Mouse (Mus musculus): ENCODE measurements around the gene Nt5dc1. TPM values are rescaled to one million over a fixed set of nuclear protein-coding genes. Genes with fewer than 3 reads are reported as not detected.

Gene Nt5dc1
- polyA plus RNA-seq, 1 experiment from 2014 or later, result 5.0 TPM

DNA sequence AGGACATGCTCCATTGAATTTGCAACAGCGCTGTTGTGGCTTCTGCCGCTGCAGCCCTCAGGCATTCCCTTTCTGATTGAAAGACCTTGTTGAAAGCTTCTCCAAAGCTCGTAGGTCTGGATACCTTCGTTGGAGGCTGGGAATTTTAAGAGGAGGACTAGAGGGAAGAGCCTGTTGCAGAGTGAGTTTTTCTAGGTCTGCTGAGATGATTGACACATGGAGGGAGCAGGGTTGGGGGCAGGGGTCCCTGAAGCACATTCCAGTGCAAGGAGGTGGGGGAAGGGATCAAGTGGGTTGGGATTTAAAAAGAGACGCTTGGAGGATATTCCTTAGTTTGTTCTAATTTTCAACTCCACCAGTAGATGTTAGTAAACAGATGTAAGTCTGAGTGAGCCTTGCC is 118.0 kb downstream of the Nt5dc1 start:
- no peaks in the 10 kb centered on the region for H3K9me3 ChIP-seq
- H3K27me3 ChIP-seq (ENCODE audit: insufficient read depth, poor library complexity, severe bottlenecking), result no peaks in the 10 kb centered on the region
- H3K4me1 ChIP-seq (replicated peaks), result peaks cover 48% of the 10 kb centered on the region
- peak; percentile 53 for DNase-seq (ENCODE audit: low spot score)
- H3K36me3 ChIP-seq, result no peaks in the 10 kb centered on the region
- peak overlapping the region; percentile 85 for H3K27ac ChIP-seq
- peak overlapping the region; percentile 84 for H3K4me3 ChIP-seq
- WGBS, result 9% methylated on average over 5 of the region's 5 CpGs

DNA sequence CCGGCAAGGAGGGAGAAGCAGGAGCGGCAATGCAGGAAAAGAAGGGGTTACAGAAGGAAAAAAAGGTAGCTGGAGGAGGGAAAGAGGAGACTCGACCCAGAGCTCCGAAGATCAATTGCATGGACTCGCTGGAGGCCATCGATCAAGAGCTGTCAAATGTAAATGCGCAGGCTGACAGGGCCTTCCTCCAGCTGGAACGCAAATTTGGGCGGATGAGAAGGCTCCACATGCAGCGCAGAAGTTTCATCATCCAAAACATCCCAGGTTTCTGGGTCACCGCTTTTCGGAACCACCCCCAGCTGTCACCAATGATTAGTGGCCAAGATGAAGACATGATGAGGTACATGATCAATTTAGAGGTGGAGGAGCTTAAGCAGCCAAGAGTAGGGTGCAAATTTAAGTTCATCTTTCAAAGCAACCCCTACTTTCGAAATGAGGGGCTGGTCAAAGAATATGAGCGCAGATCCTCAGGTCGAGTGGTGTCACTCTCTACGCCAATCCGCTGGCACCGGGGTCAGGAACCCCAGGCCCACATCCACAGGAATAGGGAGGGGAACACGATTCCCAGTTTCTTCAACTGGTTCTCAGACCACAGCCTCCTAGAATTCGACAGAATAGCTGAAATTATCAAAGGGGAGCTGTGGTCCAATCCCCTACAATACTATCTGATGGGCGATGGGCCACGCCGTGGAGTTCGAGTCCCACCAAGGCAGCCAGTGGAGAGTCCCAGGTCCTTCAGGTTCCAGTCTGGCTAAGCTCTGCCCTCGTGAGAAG is 120.2 kb downstream of the Nt5dc1 start:
- H3K27me3 ChIP-seq (ENCODE audit: insufficient read depth, poor library complexity, severe bottlenecking), result no peaks in the 10 kb centered on the region
- H3K27ac ChIP-seq, result peak overlapping the region; percentile 93
- DNase-seq (ENCODE audit: low spot score), result no peak
- peaks cover 48% of the 10 kb centered on the region for H3K4me1 ChIP-seq (replicated peaks)
- peak overlapping the region; percentile 84 for H3K4me3 ChIP-seq
- H3K9me3 ChIP-seq, result no peaks in the 10 kb centered on the region
- 44% methylated on average over 25 of the region's 25 CpGs for WGBS
- H3K36me3 ChIP-seq, result no peaks in the 10 kb centered on the region

DNA sequence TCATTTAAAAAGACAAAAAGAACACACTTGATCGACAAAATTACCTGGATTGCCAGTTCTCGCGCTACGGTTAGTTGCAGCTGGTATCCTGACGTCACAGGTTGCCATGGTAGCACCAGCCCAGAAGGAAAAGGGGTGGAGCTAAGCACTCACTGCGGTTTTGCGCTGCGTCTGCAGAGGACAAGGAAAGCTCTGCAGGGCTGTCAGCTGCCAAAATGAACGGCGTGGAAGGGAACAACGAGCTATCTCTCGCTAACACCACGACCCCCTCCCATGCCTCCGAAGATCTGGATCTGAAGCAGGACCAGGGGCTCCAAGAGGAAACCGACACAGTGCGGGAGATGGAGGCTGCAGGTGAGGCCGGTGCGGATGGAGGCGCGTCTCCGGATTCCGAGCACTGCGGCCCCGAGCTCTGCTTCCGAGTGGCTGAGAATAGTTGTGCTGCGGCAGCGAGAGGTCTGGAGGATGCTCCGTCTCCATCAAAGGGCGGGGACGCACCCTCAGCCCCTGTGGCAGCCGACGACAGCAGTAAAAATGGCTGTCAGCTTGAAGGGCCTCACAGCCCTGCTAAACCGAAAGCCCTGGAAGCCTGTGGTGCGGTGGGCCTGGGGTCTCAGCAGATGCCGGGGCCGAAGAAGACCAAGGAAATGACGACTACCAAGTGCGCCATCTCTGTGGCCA is 120.9 kb downstream of the Nt5dc1 start, which contains the start of gene Tspyl4:
Gene Tspyl4 (plus strand): TSS at position 144 of the 681 bp plus-strand sequence.
- Histone ChIP-seq H3K36me3 (no peaks in the 10 kb centered on the region), H3K9me3 (no peaks in the 10 kb centered on the region), H3K4me1 (replicated peaks) (peaks cover 48% of the 10 kb centered on the region), H3K4me3 (peak within 1 kb of the TSS; percentile 84), H3K27me3 (ENCODE audit: insufficient read depth, poor library complexity, severe bottlenecking) (no peaks in the 10 kb centered on the region), H3K27ac (peak within 1 kb of the TSS; percentile 93)
- WGBS, result under 1% methylated on average over 38 of the region's 38 CpGs
- peak; percentile 93 for DNase-seq (ENCODE audit: low spot score)

DNA sequence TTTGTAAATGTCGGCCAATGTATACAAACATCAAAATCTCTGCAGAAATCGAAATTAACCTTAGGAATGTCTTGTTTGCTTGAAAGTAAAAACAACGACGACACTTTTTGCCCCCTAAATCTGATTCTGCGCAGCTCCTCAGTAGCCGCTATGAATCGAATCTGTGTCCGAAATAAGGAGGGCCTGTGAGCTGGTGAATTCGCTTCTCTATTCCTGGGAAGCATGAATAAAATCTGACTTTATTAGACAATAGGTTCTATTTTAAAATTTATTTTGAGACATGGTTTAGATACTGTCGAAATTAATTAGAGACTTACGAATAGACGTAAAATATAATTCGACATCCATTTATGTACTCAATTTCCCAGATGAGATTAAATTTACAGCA is 121.4 kb downstream of the Nt5dc1 start:
- Histone ChIP-seq H3K27ac (peak overlapping the region; percentile 93), H3K36me3 (no peaks in the 10 kb centered on the region), H3K9me3 (no peaks in the 10 kb centered on the region), H3K4me3 (peak overlapping the region; percentile 84), H3K4me1 (replicated peaks) (peaks cover 48% of the 10 kb centered on the region), H3K27me3 (ENCODE audit: insufficient read depth, poor library complexity, severe bottlenecking) (no peaks in the 10 kb centered on the region)
- no peak for DNase-seq (ENCODE audit: low spot score)
- 4% methylated on average over 13 of the region's 13 CpGs for WGBS

DNA sequence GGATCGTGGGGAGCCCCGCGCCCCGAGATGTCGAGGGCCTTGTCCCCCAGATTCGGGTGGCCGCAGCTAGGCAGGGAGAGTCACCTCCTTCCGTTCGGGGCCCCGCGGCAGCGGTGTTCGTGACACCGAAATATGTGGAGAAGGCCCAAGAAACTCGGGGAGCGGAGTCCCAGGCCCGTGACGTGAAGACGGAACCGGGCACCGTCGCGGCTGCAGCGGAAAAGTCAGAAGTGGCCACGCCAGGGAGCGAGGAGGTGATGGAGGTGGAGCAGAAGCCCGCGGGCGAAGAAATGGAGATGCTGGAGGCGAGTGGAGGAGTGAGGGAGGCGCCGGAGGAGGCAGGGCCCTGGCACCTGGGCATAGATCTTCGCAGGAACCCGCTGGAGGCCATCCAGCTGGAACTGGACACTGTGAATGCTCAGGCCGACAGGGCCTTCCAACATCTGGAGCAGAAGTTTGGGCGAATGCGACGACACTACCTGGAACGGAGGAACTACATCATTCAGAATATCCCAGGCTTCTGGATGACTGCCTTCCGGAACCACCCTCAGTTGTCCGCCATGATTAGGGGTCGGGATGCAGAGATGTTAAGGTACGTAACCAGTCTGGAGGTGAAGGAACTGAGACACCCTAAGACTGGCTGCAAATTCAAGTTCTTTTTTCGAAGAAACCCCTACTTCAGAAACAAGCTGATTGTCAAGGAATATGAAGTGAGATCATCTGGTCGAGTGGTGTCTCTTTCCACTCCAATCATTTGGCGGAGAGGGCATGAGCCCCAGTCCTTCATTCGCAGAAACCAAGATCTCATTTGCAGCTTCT is 135.7 kb downstream of the Nt5dc1 start:
- Histone ChIP-seq H3K9me3 (no peaks in the 10 kb centered on the region), H3K36me3 (peaks cover 16% of the 10 kb centered on the region), H3K4me1 (replicated peaks) (peaks cover 25% of the 10 kb centered on the region), H3K27me3 (ENCODE audit: insufficient read depth, poor library complexity, severe bottlenecking) (no peaks in the 10 kb centered on the region), H3K4me3 (peak overlapping the region; percentile 94), H3K27ac (peak overlapping the region; percentile 94)
- DNase-seq (ENCODE audit: low spot score), result peak; percentile 53
- 4% methylated on average over 47 of the region's 47 CpGs for WGBS

GRCm38 (mm10) chr10:34281962-34282388 is 136.4 kb downstream of the Nt5dc1 start, which contains the start of gene Tspyl1:
TSS of gene Tspyl1 (plus strand) at chr10:34282190.
- no peaks in the 10 kb centered on the region for H3K9me3 ChIP-seq

DNA sequence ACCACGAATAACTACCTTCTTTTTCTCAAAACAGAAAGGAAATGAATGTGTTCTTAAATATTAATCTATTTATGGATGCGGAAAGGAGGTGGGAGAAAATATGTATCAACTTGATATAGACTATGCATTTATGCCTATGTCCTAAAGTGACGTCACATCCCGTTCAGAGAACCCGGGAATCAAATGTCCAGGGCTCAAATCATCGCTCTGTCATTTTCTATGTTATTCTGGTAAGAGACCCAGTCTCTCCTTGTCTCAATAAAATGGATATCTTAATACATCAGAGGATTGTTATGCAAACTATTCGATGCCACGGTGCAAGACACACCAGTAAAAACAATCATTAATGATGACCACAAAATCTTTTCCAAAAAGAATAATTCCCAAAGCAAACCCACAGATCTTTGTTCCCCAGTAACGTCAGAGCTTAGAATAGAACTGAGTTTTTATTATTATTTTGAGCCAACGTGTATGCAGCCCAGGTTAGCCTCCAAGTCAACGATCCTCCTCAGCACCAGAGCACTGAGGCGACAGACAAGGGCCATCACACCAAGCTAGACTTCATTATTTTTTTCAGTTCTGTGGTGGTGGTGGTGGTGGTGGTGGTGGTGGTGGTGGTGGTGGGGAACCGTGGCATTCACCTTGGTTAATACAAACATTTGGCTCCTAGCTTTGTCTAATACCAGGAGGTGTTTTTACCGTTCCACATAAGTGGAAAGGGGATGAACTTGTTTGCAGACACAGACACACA is 137.0 kb downstream of the Nt5dc1 start:
- peak overlapping the region; percentile 94 for H3K4me3 ChIP-seq
- no peaks in the 10 kb centered on the region for H3K27me3 ChIP-seq (ENCODE audit: insufficient read depth, poor library complexity, severe bottlenecking)
- peak overlapping the region; percentile 94 for H3K27ac ChIP-seq
- peaks cover 8% of the 10 kb centered on the region for H3K36me3 ChIP-seq
- 22% methylated on average over 14 of the region's 14 CpGs for WGBS
- H3K9me3 ChIP-seq, result no peaks in the 10 kb centered on the region
- DNase-seq (ENCODE audit: low spot score), result no peak
- peaks cover 25% of the 10 kb centered on the region for H3K4me1 ChIP-seq (replicated peaks)

More at GRCm38 (mm10) chr10:34281962-34282388, 136.4 kb downstream of the Nt5dc1 start, which contains the start of gene Tspyl1:
- Histone ChIP-seq H3K36me3 (peaks cover 9% of the 10 kb centered on the region), H3K4me3 (peak within 1 kb of the TSS; percentile 94), H3K27ac (peak within 1 kb of the TSS; percentile 94), H3K27me3 (ENCODE audit: insufficient read depth, poor library complexity, severe bottlenecking) (no peaks in the 10 kb centered on the region), H3K4me1 (replicated peaks) (peaks cover 25% of the 10 kb centered on the region)
- WGBS, result under 1% methylated on average over 38 of the region's 38 CpGs
- peak; percentile 96 for DNase-seq (ENCODE audit: low spot score)

- Histone ChIP-seq H3K36me3 (peaks cover 4% of the 10 kb centered on the region), H3K27me3 (ENCODE audit: insufficient read depth, poor library complexity, severe bottlenecking) (no peaks in the 10 kb centered on the region), H3K4me3 (peak overlapping the region; percentile 94), H3K4me1 (replicated peaks) (peaks cover 25% of the 10 kb centered on the region), H3K9me3 (no peaks in the 10 kb centered on the region), H3K27ac (no peak overlapping the region)
- WGBS, result 29% methylated on average over 13 of the region's 13 CpGs
- DNase-seq (ENCODE audit: low spot score), result peak; percentile 35
These were observed 137.7 kb downstream of the Nt5dc1 start for GRCm38 (mm10) chr10:34280591-34281175.

DNA sequence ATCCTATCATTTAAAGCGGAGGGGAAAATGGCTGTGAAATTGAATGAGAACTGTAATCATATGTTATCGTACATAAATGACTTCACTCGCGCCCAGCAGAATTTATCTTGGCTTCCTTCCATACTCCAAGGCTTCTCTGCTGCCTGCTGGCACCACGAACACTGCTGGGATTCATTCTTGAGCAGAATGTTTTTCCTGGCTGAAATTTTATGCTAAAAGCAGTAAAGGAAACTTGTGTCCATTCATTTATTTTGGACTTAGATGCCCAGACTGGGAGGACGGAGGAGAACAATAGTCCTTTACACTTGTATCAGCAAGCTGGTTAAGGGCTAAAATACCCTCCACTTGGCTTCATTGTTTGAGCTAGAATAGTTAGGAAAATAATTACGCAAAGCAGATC is 146.7 kb downstream of the Nt5dc1 start:
- no peaks in the 10 kb centered on the region for H3K9me3 ChIP-seq
- no peak overlapping the region for H3K27ac ChIP-seq
- no peaks in the 10 kb centered on the region for H3K36me3 ChIP-seq
- 74% methylated on average over 7 of the region's 7 CpGs for WGBS
- no peaks in the 10 kb centered on the region for H3K27me3 ChIP-seq (ENCODE audit: insufficient read depth, poor library complexity, severe bottlenecking)
- no peak overlapping the region for H3K4me3 ChIP-seq
- no peak for DNase-seq (ENCODE audit: low spot score)
- no peaks in the 10 kb centered on the region for H3K4me1 ChIP-seq (replicated peaks)

DNA sequence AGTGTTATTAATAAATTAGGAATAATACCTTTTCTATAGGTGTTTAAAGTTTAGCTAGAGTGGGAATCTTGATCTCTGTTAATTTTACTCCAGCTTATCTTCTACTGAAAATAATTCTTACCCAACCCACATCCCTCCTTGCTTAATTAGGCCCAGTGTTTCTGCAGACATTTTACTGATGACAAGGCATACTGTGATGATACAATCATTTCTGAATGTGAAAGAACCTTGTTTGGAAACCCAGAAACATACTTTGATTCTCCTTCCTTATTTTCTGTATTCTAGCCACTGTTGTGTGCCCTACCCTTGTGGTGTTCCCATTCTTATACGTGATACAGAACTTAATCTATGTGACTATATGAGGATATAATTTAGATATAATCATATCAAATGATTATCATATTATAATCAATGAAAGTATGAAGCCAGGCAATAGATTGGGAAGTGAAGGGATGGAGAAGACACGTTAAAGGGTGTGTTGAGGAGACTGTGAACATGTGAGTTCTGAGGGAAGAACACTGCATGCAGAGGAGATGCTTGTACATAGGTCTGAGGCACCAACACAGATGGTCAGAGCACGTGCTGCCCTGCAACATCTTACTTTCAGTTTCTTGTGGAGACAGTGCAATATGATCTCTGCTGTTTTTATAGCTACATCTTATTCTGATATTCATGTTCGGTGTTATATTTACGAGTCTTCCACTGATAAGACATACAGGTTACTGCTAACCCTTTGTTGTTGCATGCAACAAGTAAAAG is 150.9 kb downstream of the Nt5dc1 start:
- H3K27me3 ChIP-seq (ENCODE audit: insufficient read depth, poor library complexity, severe bottlenecking), result no peaks in the 10 kb centered on the region
- H3K36me3 ChIP-seq, result no peaks in the 10 kb centered on the region
- H3K4me3 ChIP-seq, result no peak overlapping the region
- WGBS, result 74% methylated on average over 5 of the region's 5 CpGs
- H3K9me3 ChIP-seq, result no peaks in the 10 kb centered on the region
- DNase-seq (ENCODE audit: low spot score), result no peak
- no peak overlapping the region for H3K27ac ChIP-seq
- H3K4me1 ChIP-seq (replicated peaks), result no peaks in the 10 kb centered on the region

- no peak overlapping the region for H3K4me3 ChIP-seq
- H3K4me1 ChIP-seq (replicated peaks), result no peaks in the 10 kb centered on the region
- 84% methylated on average over 4 of the region's 4 CpGs for WGBS
- no peaks in the 10 kb centered on the region for H3K27me3 ChIP-seq (ENCODE audit: insufficient read depth, poor library complexity, severe bottlenecking)
- no peak for DNase-seq (ENCODE audit: low spot score)
- no peaks in the 10 kb centered on the region for H3K36me3 ChIP-seq
- H3K9me3 ChIP-seq, result no peaks in the 10 kb centered on the region
- no peak overlapping the region for H3K27ac ChIP-seq
These were observed 153.2 kb downstream of the Nt5dc1 start for GRCm38 (mm10) chr10:34265106-34265505.
